Mouse (Mus musculus) lung, adult 10 weeks (tissue): ENCODE results near the gene Vwa7. TPM values are rescaled to one million over a fixed set of nuclear protein-coding genes. Genes with fewer than 3 reads are reported as not detected.

ENCODE experiments used
- polyA plus RNA-seq: library from polyadenylated mRNA; stranded (reverse); fragments of 350-450 nt; fragmentation: Illumina TruSeq; extraction: RNeasy Lipid Tissue Mini Kit (QIAGEN cat#74804); gene quantifications from one replicate; pipeline ENCODE4 v1.2.3, GENCODE M21; 2014; ENCODE audit warnings: low read depth, low replicate concordance; ENCODE audit not compliant: insufficient read depth

The Vwa7 gene
- 0.74 TPM for polyA plus RNA-seq

GRCm38 (mm10) chr17:35016376-35016775 lies at the start of gene Vwa7:
Gene Vwa7, plus strand, starts transcription at chr17:35016579.

DNA sequence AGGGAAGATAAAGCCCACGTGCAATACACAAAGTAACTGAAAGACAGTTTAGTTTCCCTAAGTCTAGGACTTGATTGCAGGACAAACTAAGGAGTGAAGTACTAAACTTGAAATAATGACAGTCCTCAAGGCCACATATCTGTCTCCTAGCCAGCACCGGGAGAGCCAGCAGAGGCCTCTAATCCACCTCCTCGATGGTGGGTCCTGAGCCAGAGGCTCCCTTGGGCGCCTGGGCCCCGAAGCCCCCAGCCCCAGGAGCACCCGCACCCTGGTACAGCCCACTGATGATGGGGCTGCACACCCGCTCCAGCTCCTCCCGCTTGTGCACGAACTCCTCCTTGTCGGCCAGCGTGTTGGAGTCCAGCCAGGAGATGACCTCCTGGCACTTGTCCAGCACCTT lies 46.6 kb upstream of the Vwa7 start, which contains the start of gene Gm20481:
Gene Gm20481, plus strand, starts transcription at position 91 of the 400 bp plus-strand sequence.

DNA sequence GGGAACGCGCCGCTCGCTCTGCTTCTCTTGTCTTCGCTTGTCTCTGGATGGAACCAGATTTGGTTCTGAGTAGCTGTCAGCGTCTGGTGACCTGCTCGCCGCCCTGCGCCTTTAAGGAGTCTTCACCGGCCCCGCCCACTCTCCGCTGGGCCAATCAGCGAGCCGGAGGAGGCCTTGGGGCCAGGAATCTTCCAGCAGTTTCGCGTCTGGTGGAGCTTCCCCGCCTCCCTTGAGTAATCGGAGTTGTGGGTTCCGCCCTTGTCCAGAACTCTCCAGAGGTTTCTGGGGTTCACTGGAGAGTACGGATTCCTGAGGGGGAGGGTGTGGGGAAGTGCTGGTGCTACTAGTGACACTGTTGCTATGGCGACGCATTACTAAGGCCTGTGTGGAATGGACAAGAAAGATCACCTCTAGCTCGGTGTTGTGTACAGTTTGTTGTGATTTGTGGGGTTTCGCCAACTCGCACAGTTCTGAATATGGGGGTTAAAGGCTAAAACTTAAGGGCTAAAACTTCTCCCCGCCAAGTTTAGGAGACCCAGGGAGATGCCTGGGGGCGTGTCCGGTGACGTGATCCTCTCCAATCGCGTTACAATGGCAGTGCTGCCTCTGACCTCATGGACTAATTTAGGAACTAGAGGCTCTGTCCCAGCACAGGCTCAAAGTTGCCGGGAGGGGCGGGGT lies 44.2 kb upstream of the Vwa7 start, which contains the start of the genes Hspa1a and Hspa1l:
Gene Hspa1a, minus strand, starts transcription at position 88 of the 681 bp plus-strand sequence.
Gene Hspa1l, plus strand, starts transcription at position 635 of the 681 bp plus-strand sequence.

DNA sequence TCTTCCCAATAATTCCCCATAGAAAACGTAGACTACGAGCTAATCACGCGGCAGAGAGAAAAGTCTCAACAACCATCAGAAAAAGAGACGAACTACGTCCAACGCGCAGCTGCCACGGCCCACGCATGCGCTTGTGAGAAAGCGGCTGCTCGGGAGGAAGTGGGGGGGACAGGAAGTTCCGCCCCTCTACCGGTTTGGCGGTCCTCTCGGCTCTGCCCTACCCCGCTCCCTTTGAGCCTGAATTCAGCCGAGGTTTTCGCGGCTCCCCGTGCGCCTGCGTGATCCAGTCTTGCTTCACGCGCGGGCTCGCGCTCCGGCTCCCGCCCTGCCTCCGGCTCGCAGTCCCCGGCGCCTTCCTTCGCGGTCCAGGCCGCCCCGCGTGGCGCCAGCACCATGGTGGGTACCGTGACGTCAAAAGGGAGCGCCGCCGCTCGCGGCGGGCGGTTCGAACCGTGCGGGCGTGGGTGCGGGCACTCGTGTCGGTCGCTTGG lies 34.6 kb upstream of the Vwa7 start, which contains the start of gene Lsm2:
Gene Lsm2, plus strand, starts transcription at position 173 of the 491 bp plus-strand sequence.

DNA sequence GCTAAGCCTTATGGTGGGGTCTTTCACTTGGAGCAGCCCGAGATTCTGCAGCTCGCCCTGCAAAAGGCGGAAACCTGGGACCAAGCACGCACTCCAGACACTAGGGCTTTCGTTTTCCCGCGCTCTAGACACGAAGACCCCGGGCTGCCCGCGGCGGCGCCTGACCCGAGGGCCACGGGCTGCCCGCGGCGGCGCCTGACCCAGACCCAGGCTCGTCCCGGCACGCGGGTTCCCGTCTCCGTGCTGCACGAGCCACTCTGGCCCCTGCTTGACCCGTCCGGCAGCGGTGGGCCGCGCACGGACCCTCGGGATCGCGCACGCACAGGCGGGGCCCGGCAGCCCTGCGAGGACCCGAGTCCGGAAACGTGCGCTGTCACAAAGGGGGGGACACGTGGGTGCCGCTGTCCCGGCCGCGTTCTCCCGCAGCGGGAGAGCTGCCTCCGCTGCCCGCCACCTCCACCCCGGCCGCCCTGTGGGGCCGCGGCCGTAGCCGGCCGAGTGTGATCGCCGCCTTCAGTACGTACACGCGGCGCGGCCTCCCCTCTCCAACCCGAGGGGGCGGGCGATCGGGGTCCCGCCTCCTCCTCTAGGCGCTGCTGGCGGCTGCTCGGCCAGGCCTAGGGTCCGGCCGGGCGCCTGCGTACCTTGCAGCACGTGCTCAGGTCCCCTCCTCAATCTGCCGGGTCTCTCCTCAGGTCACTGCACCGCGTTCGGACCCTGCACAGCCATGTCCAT lies 15.5 kb upstream of the Vwa7 start, which contains the start of gene Vars:
Gene Vars, plus strand, starts transcription at position 271 of the 735 bp plus-strand sequence.

GRCm38 (mm10) chr17:35027277-35028068 lies 11.1 kb downstream of the Vwa7 start, which contains the start of gene Sapcd1:
Gene Sapcd1, minus strand, starts transcription at chr17:35028016.

DNA sequence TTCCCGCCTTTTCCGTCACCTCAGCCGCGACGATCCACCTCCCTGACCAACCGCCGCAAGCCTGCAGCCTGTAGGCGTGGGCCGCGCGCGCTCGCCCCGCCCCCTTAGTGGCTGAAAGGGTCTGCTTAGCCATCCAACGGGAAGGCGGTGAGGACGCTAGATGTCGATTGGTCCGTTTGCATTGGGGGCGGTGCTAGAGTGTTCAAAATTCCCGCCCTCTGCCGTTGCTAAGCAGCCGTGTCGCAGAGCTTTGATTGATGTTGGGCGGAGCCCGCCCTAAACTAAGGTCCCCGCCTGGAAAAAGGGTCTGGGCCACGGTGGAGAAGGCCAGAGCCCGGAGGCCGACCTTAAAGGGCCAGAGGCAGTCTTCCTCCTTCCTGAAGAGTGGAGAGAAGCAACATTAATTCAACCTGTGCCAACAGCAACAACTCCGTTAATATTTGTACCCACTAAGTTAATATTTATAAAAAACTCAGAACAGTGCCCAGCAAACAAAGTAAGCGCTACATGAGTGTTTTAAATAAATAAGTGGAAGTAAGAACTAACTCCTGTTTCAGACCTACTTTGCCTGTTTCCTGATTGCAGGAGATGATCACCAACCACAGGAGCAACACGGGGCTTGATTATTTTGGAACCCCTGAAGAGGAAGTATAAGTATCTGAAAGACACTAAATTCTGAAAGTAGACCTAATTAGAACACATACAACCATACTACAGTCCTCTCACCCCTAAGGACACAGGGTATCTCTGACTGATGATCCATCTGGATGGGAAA lies 30.5 kb downstream of the Vwa7 start, which contains the start of gene Msh5:
Gene Msh5, minus strand, starts transcription at position 65 of the 775 bp plus-strand sequence.

DNA sequence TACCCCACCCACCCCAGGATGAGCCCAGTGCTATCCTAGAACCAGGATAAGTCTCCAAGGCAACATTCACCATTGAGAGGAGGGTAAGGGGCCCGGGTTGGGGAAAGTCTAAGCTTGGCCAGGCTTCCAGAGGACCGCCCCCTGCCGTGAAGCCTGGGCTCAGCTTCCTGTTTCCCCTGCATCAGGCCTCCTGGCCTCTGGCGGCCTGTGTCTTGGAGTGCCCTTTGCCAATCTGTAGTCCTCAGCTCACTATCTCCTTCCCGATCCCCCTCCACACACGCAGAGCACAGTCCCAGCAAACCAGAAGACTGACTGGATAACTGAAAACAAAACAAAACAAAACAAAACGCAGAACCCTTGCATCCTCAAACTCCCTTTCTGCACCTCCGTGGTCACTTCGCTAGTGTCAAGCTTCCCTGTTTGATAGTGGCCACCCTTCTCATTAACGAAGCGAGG lies 33.2 kb downstream of the Vwa7 start, which contains the start of gene Clic1:
Gene Clic1, plus strand, starts transcription at position 406 of the 456 bp plus-strand sequence.

GRCm38 (mm10) chr17:35058911-35059892 lies 42.8 kb downstream of the Vwa7 start, which contains the start of gene Ddah2:
Gene Ddah2, plus strand, starts transcription at chr17:35059035.

GRCm38 (mm10) chr17:35064951-35065947 lies 48.9 kb downstream of the Vwa7 start, which contains the start of gene Ly6g6c:
Gene Ly6g6c, plus strand, starts transcription at chr17:35065388.

GRCm38 (mm10) chr17:35066084-35066483 lies 49.7 kb downstream of the Vwa7 start, which contains the start of gene Mpig6b:
Gene Mpig6b, minus strand, starts transcription at chr17:35066184.

Other genes with a start within 250 kb of the Vwa7 start
- not detected for gene Cyp21a1, start 212.0 kb upstream of the Vwa7 start, polyA plus RNA-seq
- gene Stk19, start 179.6 kb upstream of the Vwa7 start, polyA plus RNA-seq = 27.3 TPM
- 27.5 TPM for gene Dxo, start 179.6 kb upstream of the Vwa7 start, polyA plus RNA-seq
- 19.3 TPM for gene Skiv2l, start 166.4 kb upstream of the Vwa7 start, polyA plus RNA-seq
- gene Nelfe, start 166.2 kb upstream of the Vwa7 start, polyA plus RNA-seq = 30.3 TPM
- gene Cfb, start 154.1 kb upstream of the Vwa7 start, polyA plus RNA-seq = 38.7 TPM
- gene Zbtb12, start 137.1 kb upstream of the Vwa7 start, polyA plus RNA-seq = 4.5 TPM
- gene Gm20547, start 134.5 kb upstream of the Vwa7 start, polyA plus RNA-seq = not detected
- gene C2, start 118.3 kb upstream of the Vwa7 start, polyA plus RNA-seq = 24.6 TPM
- 39.7 TPM for gene Ehmt2, start 118.1 kb upstream of the Vwa7 start, polyA plus RNA-seq
- gene Slc44a4, start 102.1 kb upstream of the Vwa7 start, polyA plus RNA-seq = 9.2 TPM
- 22.0 TPM for gene Neu1, start 85.3 kb upstream of the Vwa7 start, polyA plus RNA-seq
- gene Hspa1b, start 57.3 kb upstream of the Vwa7 start, polyA plus RNA-seq = 18.0 TPM
- gene Gm20481, start 46.7 kb upstream of the Vwa7 start, polyA plus RNA-seq = not detected
- 15.5 TPM for gene Hspa1a, start 44.4 kb upstream of the Vwa7 start, polyA plus RNA-seq
- 1.2 TPM for gene Hspa1l, start 43.9 kb upstream of the Vwa7 start, polyA plus RNA-seq
- gene Lsm2, start 34.7 kb upstream of the Vwa7 start, polyA plus RNA-seq = 34.0 TPM
- gene Vars, start 15.6 kb upstream of the Vwa7 start, polyA plus RNA-seq = 25.7 TPM
- 1.3 TPM for gene Sapcd1, start 11.4 kb downstream of the Vwa7 start, polyA plus RNA-seq
- 3.1 TPM for gene Msh5, start 30.2 kb downstream of the Vwa7 start, polyA plus RNA-seq
- 242 TPM for gene Clic1, start 33.4 kb downstream of the Vwa7 start, polyA plus RNA-seq
- 99.2 TPM for gene Ddah2, start 42.5 kb downstream of the Vwa7 start, polyA plus RNA-seq
- 2.4 TPM for gene Ly6g6c, start 48.8 kb downstream of the Vwa7 start, polyA plus RNA-seq
- 0.84 TPM for gene Mpig6b, start 49.6 kb downstream of the Vwa7 start, polyA plus RNA-seq
- gene Ly6g6e, start 60.3 kb downstream of the Vwa7 start, polyA plus RNA-seq = 1.4 TPM
- gene Ly6g6d, start 61.5 kb downstream of the Vwa7 start, polyA plus RNA-seq = 13.1 TPM
- gene Ly6g6f, start 69.0 kb downstream of the Vwa7 start, polyA plus RNA-seq = not detected
- gene Abhd16a, start 72.7 kb downstream of the Vwa7 start, polyA plus RNA-seq = 72.3 TPM
- not detected for gene Ly6g5c, start 91.7 kb downstream of the Vwa7 start, polyA plus RNA-seq
- gene Ly6g5b, start 98.8 kb downstream of the Vwa7 start, polyA plus RNA-seq = 0.55 TPM
- 23.7 TPM for gene Gpank1, start 104.9 kb downstream of the Vwa7 start, polyA plus RNA-seq
- gene Csnk2b, start 105.5 kb downstream of the Vwa7 start, polyA plus RNA-seq = 116 TPM
- gene D17H6S53E, start 109.8 kb downstream of the Vwa7 start, polyA plus RNA-seq = 11.1 TPM
- gene Apom, start 115.5 kb downstream of the Vwa7 start, polyA plus RNA-seq = not detected
- 66.8 TPM for gene Bag6, start 118.6 kb downstream of the Vwa7 start, polyA plus RNA-seq
- gene Prrc2a, start 148.3 kb downstream of the Vwa7 start, polyA plus RNA-seq = 149 TPM
- gene Aif1, start 159.5 kb downstream of the Vwa7 start, polyA plus RNA-seq = 14.2 TPM
- gene Lst1, start 171.9 kb downstream of the Vwa7 start, polyA plus RNA-seq = 56.7 TPM
- 46.6 TPM for gene Ltb, start 177.9 kb downstream of the Vwa7 start, polyA plus RNA-seq
- 1.2 TPM for gene Tnf, start 185.4 kb downstream of the Vwa7 start, polyA plus RNA-seq
- 0.62 TPM for gene Lta, start 188.8 kb downstream of the Vwa7 start, polyA plus RNA-seq
- gene Gm16181, start 204.3 kb downstream of the Vwa7 start, polyA plus RNA-seq = not detected
- 3.0 TPM for gene Atp6v1g2, start 217.1 kb downstream of the Vwa7 start, polyA plus RNA-seq
- 13.6 TPM for gene Nfkbil1, start 219.2 kb downstream of the Vwa7 start, polyA plus RNA-seq
- gene Ddx39b, start 225.2 kb downstream of the Vwa7 start, polyA plus RNA-seq = 120 TPM
- gene H2-D1, start 246.2 kb downstream of the Vwa7 start, polyA plus RNA-seq = 887 TPM